Mouse (Mus musculus): Measurements from ENCODE around the gene Zfp217. TPM values are rescaled to one million over a fixed set of nuclear protein-coding genes. Genes with fewer than 3 reads are reported as not detected.

Gene Zfp217
- polyA plus RNA-seq, 1 experiment from 2014 or later: 4.1 TPM

DNA sequence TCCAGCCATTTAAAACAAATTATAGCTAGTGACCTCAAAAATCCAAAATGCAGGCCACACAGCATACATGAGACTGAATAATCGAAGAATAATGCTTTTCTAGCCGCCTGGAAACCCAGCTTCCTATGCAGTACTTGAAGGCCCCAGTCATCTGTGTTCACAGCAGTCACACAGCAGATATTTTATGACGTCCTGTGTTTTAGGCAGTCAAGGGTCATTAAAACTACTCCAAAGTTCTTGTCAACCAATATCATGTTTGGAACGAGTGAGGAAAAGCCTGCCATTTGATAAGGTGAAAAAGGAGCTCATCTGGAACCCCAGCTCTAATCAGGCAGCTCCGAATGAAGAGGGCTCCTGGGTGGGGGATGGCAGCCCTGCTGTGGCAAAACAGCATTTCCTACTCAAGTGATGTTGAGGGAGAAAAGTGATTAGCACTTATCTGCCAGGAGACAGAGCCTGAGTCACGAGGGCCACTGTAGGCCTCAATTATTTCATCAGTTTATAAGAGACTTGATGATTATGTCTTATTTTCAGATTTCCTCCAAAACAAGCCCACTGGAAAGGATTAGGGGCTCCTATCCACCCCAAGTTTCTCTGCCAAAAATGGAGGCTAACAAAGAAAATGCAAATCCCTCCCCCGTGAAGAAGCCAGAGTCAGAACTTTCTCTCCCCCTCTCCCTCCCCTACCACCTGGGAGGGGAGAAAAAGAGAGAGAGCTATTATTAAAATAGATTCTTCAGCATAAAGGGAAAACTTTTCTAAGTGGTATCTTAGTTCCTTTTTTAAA lies 19.2 kb downstream of the Zfp217 start:
- Histone ChIP-seq H3K27me3 (ENCODE audit: low read depth, poor library complexity, severe bottlenecking) (no peaks in the 10 kb centered on the region), H3K27ac (peak overlapping the region; percentile 100), H3K4me3 (peak overlapping the region; percentile 91), H3K36me3 (peaks cover 10% of the 10 kb centered on the region), H3K9me3 (replicated peaks) (no peaks in the 10 kb centered on the region), H3K4me1 (peaks cover 82% of the 10 kb centered on the region)
- WGBS: 18% methylated on average over 7 of the region's 7 CpGs
- DNase-seq (ENCODE audit: low spot score): no peak

GRCm38 (mm10) chr2:170127523-170127922 lies 20.4 kb downstream of the Zfp217 start:
- Histone ChIP-seq H3K27ac (peak overlapping the region; percentile 100), H3K4me3 (0 out of 2 replicates have a peak overlapping the region, but pooled peaks have one; percentile 91), H3K36me3 (peaks cover 20% of the 10 kb centered on the region), H3K9me3 (replicated peaks) (no peaks in the 10 kb centered on the region), H3K27me3 (ENCODE audit: low read depth, poor library complexity, severe bottlenecking) (no peaks in the 10 kb centered on the region), H3K4me1 (peaks cover 71% of the 10 kb centered on the region)
- WGBS: 55% methylated on average over 3 of the region's 3 CpGs
- DNase-seq (ENCODE audit: low spot score): no peak

DNA sequence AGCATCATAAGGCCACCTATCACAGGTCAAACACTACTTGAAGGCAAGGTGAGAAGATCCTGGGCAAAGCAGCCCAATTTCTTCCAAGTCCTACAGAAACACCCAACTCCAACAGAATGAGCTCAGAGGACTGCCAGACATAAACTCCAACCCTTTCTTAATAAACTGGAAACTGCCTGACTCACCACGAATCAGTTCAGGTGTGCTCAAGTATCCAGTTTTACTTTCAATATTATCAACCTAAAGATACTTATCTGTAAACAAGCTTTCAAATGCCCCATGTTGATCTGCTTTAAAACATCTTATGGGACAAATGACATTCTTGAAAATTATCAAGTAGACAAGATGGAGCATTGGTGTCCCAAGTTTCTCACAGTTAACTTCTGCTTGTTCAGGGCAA lies 21.6 kb downstream of the Zfp217 start:
- Histone ChIP-seq H3K9me3 (replicated peaks) (no peaks in the 10 kb centered on the region), H3K36me3 (peaks cover 31% of the 10 kb centered on the region), H3K4me3 (no peak overlapping the region), H3K4me1 (peaks cover 59% of the 10 kb centered on the region), H3K27ac (no peak overlapping the region), H3K27me3 (ENCODE audit: low read depth, poor library complexity, severe bottlenecking) (no peaks in the 10 kb centered on the region)
- no peak for DNase-seq (ENCODE audit: low spot score)
- WGBS: 86% methylated on average over 1 of the region's 1 CpGs

- peaks cover 38% of the 10 kb centered on the region for H3K4me1 ChIP-seq
- H3K27me3 ChIP-seq (ENCODE audit: low read depth, poor library complexity, severe bottlenecking): no peaks in the 10 kb centered on the region
- peaks cover 72% of the 10 kb centered on the region for H3K36me3 ChIP-seq
- no peak overlapping the region for H3K27ac ChIP-seq
- no peaks in the 10 kb centered on the region for H3K9me3 ChIP-seq (replicated peaks)
- WGBS: 92% methylated on average over 7 of the region's 7 CpGs
- no peak overlapping the region for H3K4me3 ChIP-seq
- DNase-seq (ENCODE audit: low spot score): no peak
These were observed 25.7 kb downstream of the Zfp217 start for GRCm38 (mm10) chr2:170122197-170122596.

GRCm38 (mm10) chr2:170120139-170121027 lies 27.5 kb downstream of the Zfp217 start:
- 93% methylated on average over 19 of the region's 19 CpGs for WGBS
- peaks cover 82% of the 10 kb centered on the region for H3K36me3 ChIP-seq
- no peak overlapping the region for H3K4me3 ChIP-seq

DNA sequence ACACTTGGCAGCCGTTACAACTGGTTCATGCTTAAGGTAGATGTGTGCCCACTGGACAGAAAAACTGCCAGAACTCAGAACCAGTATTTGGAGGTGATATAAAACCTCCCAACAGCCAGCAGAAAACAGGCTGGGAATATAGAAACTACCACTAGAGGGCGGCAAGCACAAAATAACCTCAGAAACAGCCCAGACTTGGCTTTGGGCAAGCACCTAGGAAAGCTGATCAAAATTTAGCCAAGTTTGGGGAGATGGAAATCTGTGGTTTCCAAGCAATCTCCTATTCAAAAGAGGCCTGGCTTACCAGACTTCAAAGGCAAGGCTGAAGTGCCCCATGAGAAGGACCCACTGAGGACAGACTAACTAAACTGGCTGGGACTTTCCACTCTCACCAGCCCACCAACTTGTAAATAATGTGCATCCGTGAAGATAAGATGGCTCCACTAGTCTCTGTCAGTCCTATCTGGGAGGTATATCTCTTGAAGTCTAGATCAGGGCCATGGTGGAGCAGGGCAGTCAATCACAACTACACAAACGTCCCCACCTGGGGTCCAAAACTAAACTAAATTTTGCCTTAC lies 31.1 kb downstream of the Zfp217 start:
- peak; percentile 69 for DNase-seq (ENCODE audit: low spot score)
- Histone ChIP-seq H3K9me3 (replicated peaks) (no peaks in the 10 kb centered on the region), H3K36me3 (peaks cover 93% of the 10 kb centered on the region), H3K4me3 (no peak overlapping the region), H3K27me3 (ENCODE audit: low read depth, poor library complexity, severe bottlenecking) (no peaks in the 10 kb centered on the region), H3K27ac (no peak overlapping the region), H3K4me1 (0 out of 2 replicates have a peak, but pooled peaks cover 15% of the 10 kb centered on the region)
- whole genome bisulfite sequencing: 54% methylated on average over 4 of the region's 4 CpGs

More at GRCm38 (mm10) chr2:170120139-170121027, 27.5 kb downstream of the Zfp217 start:
- no peak for DNase-seq (ENCODE audit: low spot score)
- Histone ChIP-seq H3K27me3 (ENCODE audit: low read depth, poor library complexity, severe bottlenecking) (no peaks in the 10 kb centered on the region), H3K27ac (no peak overlapping the region), H3K4me1 (peaks cover 19% of the 10 kb centered on the region), H3K9me3 (replicated peaks) (no peaks in the 10 kb centered on the region)

DNA sequence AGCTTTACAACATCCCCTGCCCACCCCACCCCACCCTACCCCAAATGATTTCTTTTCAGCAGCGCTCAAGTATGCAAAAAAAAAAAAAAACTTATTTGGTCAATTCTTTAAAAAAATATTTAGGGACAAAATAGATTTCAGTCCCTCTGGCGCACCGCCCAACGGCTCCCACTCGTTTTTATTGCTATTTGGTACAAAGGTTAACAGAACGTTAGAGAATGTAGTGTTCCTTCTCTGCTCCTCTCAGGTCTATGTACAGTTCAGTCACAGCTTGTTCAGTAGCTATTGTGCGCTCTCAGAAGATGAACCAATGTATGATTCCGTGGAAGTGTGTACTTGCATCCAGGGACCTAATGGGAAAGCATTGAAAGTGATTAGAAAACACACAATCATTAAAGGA lies 37.6 kb downstream of the Zfp217 start:
- Histone ChIP-seq H3K4me1 (peaks cover 7% of the 10 kb centered on the region; the same call in 1 of the 2 replicates), H3K27me3 (ENCODE audit: low read depth, poor library complexity, severe bottlenecking) (no peaks in the 10 kb centered on the region), H3K4me3 (no peak overlapping the region), H3K27ac (no peak overlapping the region), H3K36me3 (peaks cover 97% of the 10 kb centered on the region), H3K9me3 (replicated peaks) (no peaks in the 10 kb centered on the region)
- 93% methylated on average over 8 of the region's 8 CpGs for WGBS
- DNase-seq (ENCODE audit: low spot score): no peak

GRCm38 (mm10) chr2:170109528-170109927 lies 38.4 kb downstream of the Zfp217 start:
- peaks cover 7% of the 10 kb centered on the region; the same call in 1 of the 2 replicates for H3K4me1 ChIP-seq
- no peak overlapping the region for H3K27ac ChIP-seq
- H3K9me3 ChIP-seq (replicated peaks): no peaks in the 10 kb centered on the region
- H3K4me3 ChIP-seq: no peak overlapping the region
- WGBS: 78% methylated on average over 5 of the region's 5 CpGs
- no peaks in the 10 kb centered on the region for H3K27me3 ChIP-seq (ENCODE audit: low read depth, poor library complexity, severe bottlenecking)
- H3K36me3 ChIP-seq: peaks cover 89% of the 10 kb centered on the region
- no peak for DNase-seq (ENCODE audit: low spot score)

DNA sequence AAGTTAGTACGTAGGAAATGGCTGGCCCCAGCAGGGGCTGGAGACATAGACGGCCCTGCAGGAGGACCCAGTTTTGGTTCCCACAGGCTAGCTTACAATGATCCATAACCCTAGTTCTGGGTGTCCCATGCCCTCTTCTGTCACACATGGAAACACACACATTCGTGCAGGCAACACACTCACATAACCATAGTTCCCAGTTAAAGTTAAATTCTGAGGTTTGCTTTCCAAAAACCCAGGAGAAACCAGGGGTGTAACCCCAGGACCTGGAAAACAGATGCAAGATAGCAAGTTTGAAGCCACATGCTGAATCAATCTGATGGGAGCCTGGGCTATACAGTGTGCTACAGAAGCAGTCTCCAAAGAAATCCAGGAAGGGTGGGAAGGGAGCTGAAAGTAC lies 40.1 kb downstream of the Zfp217 start:
- Histone ChIP-seq H3K27me3 (ENCODE audit: low read depth, poor library complexity, severe bottlenecking) (no peaks in the 10 kb centered on the region), H3K36me3 (peaks cover 72% of the 10 kb centered on the region), H3K4me3 (no peak overlapping the region), H3K4me1 (peaks cover 7% of the 10 kb centered on the region; the same call in 1 of the 2 replicates), H3K27ac (no peak overlapping the region), H3K9me3 (replicated peaks) (no peaks in the 10 kb centered on the region)
- 86% methylated on average over 3 of the region's 3 CpGs for WGBS
- DNase-seq (ENCODE audit: low spot score): no peak

GRCm38 (mm10) chr2:170106000-170106399 lies 41.9 kb downstream of the Zfp217 start:
- H3K27me3 ChIP-seq (ENCODE audit: low read depth, poor library complexity, severe bottlenecking): no peaks in the 10 kb centered on the region
- H3K9me3 ChIP-seq (replicated peaks): no peaks in the 10 kb centered on the region
- no peak for DNase-seq (ENCODE audit: low spot score)
- no peak overlapping the region for H3K27ac ChIP-seq
- H3K36me3 ChIP-seq: peaks cover 54% of the 10 kb centered on the region
- H3K4me1 ChIP-seq: peaks cover 7% of the 10 kb centered on the region; the same call in 1 of the 2 replicates
- H3K4me3 ChIP-seq: no peak overlapping the region
- 76% methylated on average over 9 of the region's 9 CpGs for WGBS

DNA sequence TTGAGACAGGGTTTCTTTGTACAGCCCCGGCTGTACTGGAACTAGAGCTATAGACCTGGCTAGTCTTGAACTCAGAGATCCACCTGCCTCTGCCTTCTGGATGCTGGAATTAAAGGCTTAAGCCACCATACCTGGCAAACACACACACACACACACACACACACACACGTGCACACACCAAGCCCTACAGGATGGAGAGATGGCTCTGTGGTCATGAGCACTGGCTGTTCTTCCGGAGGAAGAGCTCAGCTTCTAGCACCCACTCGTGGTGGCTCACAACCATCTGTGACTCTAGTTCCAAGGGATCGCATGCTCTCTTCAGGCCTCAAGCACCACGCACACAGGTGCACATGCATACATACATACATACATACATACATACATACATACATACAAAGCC lies 43.5 kb downstream of the Zfp217 start:
- Histone ChIP-seq H3K27ac (no peak overlapping the region), H3K4me3 (no peak overlapping the region), H3K27me3 (ENCODE audit: low read depth, poor library complexity, severe bottlenecking) (no peaks in the 10 kb centered on the region), H3K4me1 (peaks cover 7% of the 10 kb centered on the region; the same call in 1 of the 2 replicates), H3K9me3 (replicated peaks) (no peaks in the 10 kb centered on the region), H3K36me3 (peaks cover 38% of the 10 kb centered on the region)
- no peak for DNase-seq (ENCODE audit: low spot score)
- WGBS: 90% methylated on average over 6 of the region's 6 CpGs

DNA sequence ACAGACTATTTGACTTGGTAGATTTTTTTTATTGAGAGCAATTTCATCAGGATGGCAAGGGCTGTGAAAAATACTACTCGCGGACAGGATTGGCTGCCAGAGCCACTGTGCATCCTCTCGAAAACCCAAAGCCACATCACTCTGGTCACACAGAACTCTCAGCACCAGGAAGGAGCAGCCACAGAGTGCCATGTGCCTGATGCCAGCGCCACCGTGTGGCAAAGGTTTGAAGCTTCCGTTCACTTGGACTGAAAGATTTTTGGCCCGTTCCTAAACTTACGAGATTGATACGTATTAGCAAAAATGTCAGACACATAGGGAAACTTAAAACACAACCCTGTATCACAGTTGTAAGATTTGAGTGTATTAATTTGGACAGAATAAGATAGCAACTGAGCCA lies 44.1 kb downstream of the Zfp217 start:
- no peaks in the 10 kb centered on the region for H3K9me3 ChIP-seq (replicated peaks)
- no peak overlapping the region for H3K27ac ChIP-seq
- no peak overlapping the region for H3K4me3 ChIP-seq
- H3K4me1 ChIP-seq: peaks cover 7% of the 10 kb centered on the region; the same call in 1 of the 2 replicates
- H3K27me3 ChIP-seq (ENCODE audit: low read depth, poor library complexity, severe bottlenecking): no peaks in the 10 kb centered on the region
- DNase-seq (ENCODE audit: low spot score): peak; percentile 72
- peaks cover 32% of the 10 kb centered on the region for H3K36me3 ChIP-seq
- WGBS: 55% methylated on average over 9 of the region's 9 CpGs
